Mouse (Mus musculus): ENCODE measurements around the gene Aptx.

DNA sequence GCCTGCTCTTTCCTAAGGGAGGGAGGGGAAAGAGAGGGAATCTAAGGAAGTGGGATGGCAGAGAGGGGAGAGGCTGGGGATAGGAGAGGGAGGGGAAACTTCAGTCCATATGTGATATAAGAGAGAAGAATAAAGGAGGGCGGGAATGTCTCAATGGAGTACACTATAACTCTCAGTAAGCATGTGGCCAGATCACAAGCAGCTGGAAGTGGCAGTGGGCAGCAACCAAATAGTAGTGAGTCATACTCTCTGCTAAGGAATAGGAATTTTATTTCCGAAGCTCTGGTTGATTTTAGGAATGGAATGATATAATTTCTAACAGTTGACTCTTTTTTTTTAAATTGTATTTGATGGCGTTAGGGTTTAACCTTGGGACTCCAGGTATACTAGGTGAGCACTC is 14.1 kb upstream of the Aptx start:
- TF ChIP-seq POLR2A (IDR thresholded peaks at IDR 0.05; ENCODE audit: low read depth, low read length) (no peak), CTCF (conservative IDR thresholded peaks at IDR 0.05; ENCODE audit: insufficient read depth, insufficient read length, low read depth, low read length) (no peak)

Measured in kidney, adult 2 months (tissue).